Mouse (Mus musculus): ENCODE measurements around the gene Mfsd8. TPM values are rescaled to one million over a fixed set of nuclear protein-coding genes. Genes with fewer than 3 reads are reported as not detected.

The Mfsd8 gene
- polyA plus RNA-seq, 2 experiments: 6.5 to 8.5 TPM

DNA sequence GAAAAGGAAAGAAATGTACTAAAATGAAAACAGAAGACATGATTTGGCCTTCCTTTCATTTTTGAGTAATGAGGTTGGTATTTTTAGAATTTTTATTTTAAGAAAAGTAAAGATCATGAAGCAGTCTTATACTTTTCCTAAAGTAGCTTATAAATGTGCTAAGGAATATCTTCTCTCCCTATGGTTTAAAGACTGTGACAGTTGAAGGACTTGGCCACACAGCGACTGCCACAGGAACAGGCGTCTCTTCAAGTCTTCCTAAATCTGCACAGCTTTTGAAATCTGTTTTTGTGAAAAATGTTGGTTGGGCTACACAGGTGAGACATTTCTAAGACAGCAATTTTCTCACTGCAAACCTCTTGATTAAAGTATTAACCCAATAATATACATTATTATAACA lies 33.4 kb downstream of the Mfsd8 start:
- no peaks in the 10 kb centered on the region for H3K4me1 ChIP-seq (ENCODE audit: control insufficient read depth, insufficient read depth, low read length)
- H3K9me3 ChIP-seq (ENCODE audit: control insufficient read depth, low read length): no peaks in the 10 kb centered on the region
- H3K27me3 ChIP-seq (ENCODE audit: control insufficient read depth, insufficient read depth, low read length): no peaks in the 10 kb centered on the region
- ATAC-seq (ENCODE audit: low FRiP score, low read depth): no peak
- no peak for TF ChIP-seq POLR2A (IDR thresholded peaks at IDR 0.05; ENCODE audit: borderline replicate concordance, extremely low read depth, insufficient read depth, insufficient read length)
- H3K4me2 ChIP-seq (replicated peaks; ENCODE audit: low read depth, low read length, severe bottlenecking): no peak overlapping the region
- 93% methylated on average over 2 of the region's 2 CpGs for WGBS
- no peak overlapping the region for H3K27ac ChIP-seq (replicated peaks; ENCODE audit: low read depth, low read length)
- no peak overlapping the region for H3K4me3 ChIP-seq (replicated peaks; ENCODE audit: low read length)
- no peak overlapping the region for H3K9ac ChIP-seq (ENCODE audit: low read depth, low read length, severe bottlenecking)
- H3K36me3 ChIP-seq (ENCODE audit: control insufficient read depth, insufficient read depth, low read length): peaks cover 69% of the 10 kb centered on the region
- DNase-seq (ENCODE audit: low spot score): no peak

GRCm38 (mm10) chr3:40809894-40810293 lies 36.8 kb downstream of the Mfsd8 start:
- Histone ChIP-seq H3K9me3 (ENCODE audit: control insufficient read depth, low read length) (no peaks in the 10 kb centered on the region), H3K9ac (ENCODE audit: low read depth, low read length, severe bottlenecking) (no peak overlapping the region), H3K27ac (replicated peaks; ENCODE audit: low read depth, low read length) (no peak overlapping the region), H3K4me3 (replicated peaks; ENCODE audit: low read length) (no peak overlapping the region), H3K4me1 (ENCODE audit: control insufficient read depth, insufficient read depth, low read length) (no peaks in the 10 kb centered on the region), H3K4me2 (replicated peaks; ENCODE audit: low read depth, low read length, severe bottlenecking) (no peak overlapping the region), H3K36me3 (ENCODE audit: control insufficient read depth, insufficient read depth, low read length) (peaks cover 73% of the 10 kb centered on the region), H3K27me3 (ENCODE audit: control insufficient read depth, insufficient read depth, low read length) (no peaks in the 10 kb centered on the region)
- no peak for ATAC-seq (ENCODE audit: low FRiP score, low read depth)
- WGBS: 95% methylated on average over 2 of the region's 2 CpGs
- no peak for TF ChIP-seq POLR2A (IDR thresholded peaks at IDR 0.05; ENCODE audit: borderline replicate concordance, extremely low read depth, insufficient read depth, insufficient read length)
- DNase-seq (ENCODE audit: low spot score): no peak

DNA sequence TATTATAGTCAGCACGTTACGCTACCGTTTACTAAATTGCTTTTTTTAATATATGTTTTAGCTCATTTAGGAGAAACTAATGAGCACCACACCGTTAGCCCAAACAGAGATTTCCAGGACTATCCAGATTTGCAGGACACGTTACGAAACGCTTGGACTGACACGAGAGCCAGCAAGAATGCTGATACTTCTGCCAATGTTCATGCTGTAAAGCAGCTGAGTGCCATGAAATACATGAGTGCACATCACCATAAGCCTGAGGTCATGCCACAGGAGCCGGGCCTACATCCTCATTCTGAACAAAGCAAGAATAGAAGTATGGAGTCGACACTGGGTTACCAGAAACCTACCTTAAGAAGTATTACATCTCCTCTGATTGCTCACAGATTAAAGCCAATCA lies 38.0 kb downstream of the Mfsd8 start:
- DNase-seq (ENCODE audit: low spot score): no peak
- no peaks in the 10 kb centered on the region for H3K27me3 ChIP-seq (ENCODE audit: control insufficient read depth, insufficient read depth, low read length)
- peaks cover 66% of the 10 kb centered on the region for H3K36me3 ChIP-seq (ENCODE audit: control insufficient read depth, insufficient read depth, low read length)
- no peak overlapping the region for H3K4me2 ChIP-seq (replicated peaks; ENCODE audit: low read depth, low read length, severe bottlenecking)
- ATAC-seq (ENCODE audit: low FRiP score, low read depth): no peak
- no peak overlapping the region for H3K27ac ChIP-seq (replicated peaks; ENCODE audit: low read depth, low read length)
- TF ChIP-seq POLR2A (IDR thresholded peaks at IDR 0.05; ENCODE audit: borderline replicate concordance, extremely low read depth, insufficient read depth, insufficient read length): no peak
- H3K4me1 ChIP-seq (ENCODE audit: control insufficient read depth, insufficient read depth, low read length): no peaks in the 10 kb centered on the region
- H3K9ac ChIP-seq (ENCODE audit: low read depth, low read length, severe bottlenecking): no peak overlapping the region
- H3K4me3 ChIP-seq (replicated peaks; ENCODE audit: low read length): no peak overlapping the region
- 90% methylated on average over 10 of the region's 10 CpGs for WGBS
- H3K9me3 ChIP-seq (ENCODE audit: control insufficient read depth, low read length): no peaks in the 10 kb centered on the region

DNA sequence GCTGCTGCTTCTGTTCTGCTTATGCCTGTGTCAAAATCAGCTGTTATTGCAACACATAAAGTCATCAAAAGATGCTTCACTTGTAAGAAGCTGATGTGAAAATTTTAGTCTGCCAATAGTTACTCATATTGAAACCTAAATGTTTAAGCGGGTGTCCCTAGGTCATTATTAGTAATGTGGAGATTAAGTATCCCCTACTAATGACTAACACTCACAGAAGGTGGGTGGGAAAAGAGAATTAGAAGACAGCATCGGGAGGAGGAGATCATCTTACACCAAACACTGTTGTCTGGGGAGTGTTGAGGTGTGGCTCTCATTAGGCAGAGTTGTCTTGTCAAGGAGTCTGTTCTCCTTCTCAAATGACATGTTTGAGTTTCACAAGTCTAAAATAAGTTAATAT lies 39.8 kb downstream of the Mfsd8 start:
- Histone ChIP-seq H3K4me2 (replicated peaks; ENCODE audit: low read depth, low read length, severe bottlenecking) (no peak overlapping the region), H3K9ac (ENCODE audit: low read depth, low read length, severe bottlenecking) (no peak overlapping the region), H3K4me3 (replicated peaks; ENCODE audit: low read length) (no peak overlapping the region), H3K9me3 (ENCODE audit: control insufficient read depth, low read length) (no peaks in the 10 kb centered on the region), H3K27me3 (ENCODE audit: control insufficient read depth, insufficient read depth, low read length) (no peaks in the 10 kb centered on the region), H3K36me3 (ENCODE audit: control insufficient read depth, insufficient read depth, low read length) (peaks cover 61% of the 10 kb centered on the region), H3K27ac (replicated peaks; ENCODE audit: low read depth, low read length) (no peak overlapping the region), H3K4me1 (ENCODE audit: control insufficient read depth, insufficient read depth, low read length) (no peaks in the 10 kb centered on the region)
- 57% methylated on average over 2 of the region's 2 CpGs for WGBS
- no peak for DNase-seq (ENCODE audit: low spot score)
- no peak for ATAC-seq (ENCODE audit: low FRiP score, low read depth)
- no peak for TF ChIP-seq POLR2A (IDR thresholded peaks at IDR 0.05; ENCODE audit: borderline replicate concordance, extremely low read depth, insufficient read depth, insufficient read length)

GRCm38 (mm10) chr3:40800373-40800823 lies 46.3 kb downstream of the Mfsd8 start:
- H3K9ac ChIP-seq (ENCODE audit: low read depth, low read length, severe bottlenecking): peak overlapping the region; percentile 84
- whole genome bisulfite sequencing: 0% methylated on average over 28 of the region's 37 CpGs
- H3K4me1 ChIP-seq (ENCODE audit: control insufficient read depth, insufficient read depth, low read length): no peaks in the 10 kb centered on the region; the same call in 1 of the 2 replicates
- TF ChIP-seq POLR2A (IDR thresholded peaks at IDR 0.05; ENCODE audit: borderline replicate concordance, extremely low read depth, insufficient read depth, insufficient read length): no peak
- H3K9me3 ChIP-seq (ENCODE audit: control insufficient read depth, low read length): no peaks in the 10 kb centered on the region
- H3K4me2 ChIP-seq (replicated peaks; ENCODE audit: low read depth, low read length, severe bottlenecking): peak overlapping the region; percentile 85
- peak overlapping the region; percentile 90 for H3K4me3 ChIP-seq (replicated peaks; ENCODE audit: low read length)
- ATAC-seq (ENCODE audit: low FRiP score, low read depth) (peak; percentile 73), DNase-seq (ENCODE audit: low spot score) (peak; percentile 22)
- H3K27me3 ChIP-seq (ENCODE audit: control insufficient read depth, insufficient read depth, low read length): no peaks in the 10 kb centered on the region
- peaks cover 17% of the 10 kb centered on the region for H3K36me3 ChIP-seq (ENCODE audit: control insufficient read depth, insufficient read depth, low read length)
- peak overlapping the region; percentile 75 for H3K27ac ChIP-seq (replicated peaks; ENCODE audit: low read depth, low read length)
